In the genomic region with DNA sequence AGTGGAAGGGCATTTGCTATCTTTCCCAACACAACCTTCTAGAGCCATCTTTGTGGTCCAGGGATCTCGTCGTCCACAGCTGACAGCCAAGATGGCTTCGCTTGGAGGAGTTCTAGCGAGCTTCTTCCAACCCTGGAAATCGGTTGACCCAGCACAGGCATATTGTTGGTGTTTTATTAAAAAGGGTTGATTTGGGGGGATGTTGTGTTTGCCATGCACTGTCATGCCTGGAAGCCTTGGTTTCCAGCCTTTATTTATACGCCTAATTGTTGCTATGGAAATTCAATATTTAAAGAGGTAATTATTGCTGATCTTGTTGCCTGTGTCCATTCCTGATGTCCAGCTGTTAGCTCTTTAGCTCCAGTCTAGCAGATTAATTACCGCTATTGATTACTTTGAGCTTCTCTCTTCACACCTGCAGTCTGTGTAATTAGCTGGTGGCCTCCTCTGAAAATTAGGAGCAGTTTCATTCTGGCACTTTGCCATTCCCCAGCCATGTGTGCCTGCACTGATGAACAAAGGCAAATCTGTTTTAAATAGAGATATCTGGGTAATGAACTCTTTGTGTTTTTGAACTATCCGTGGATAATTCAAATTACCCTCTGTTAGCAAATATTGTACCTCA, we compare ENCODE assay signal across 12 mouse cellular contexts.
A peak's percentile ranks its signal among the peaks of the same experiment; 100 is the strongest.
DNase-seq lines count a peak whose midpoint lies in the region; ATAC-seq lines count a peak whose summit lies in the region.
"Had no signal": no experiment of that assay in that cellular context is flagged by ENCODE, and none has a peak within 500 bp of the region (broad histone marks: within the 10 kb centered on the region; RNA-seq: fewer than 3 reads in every experiment).

No protein-coding gene starts in this region.

- 64% methylated on average over 8 of the region's 8 CpGs for WGBS in forebrain, embryonic 10.5 days
- 74% methylated on average over 8 of the region's 8 CpGs for WGBS in hindbrain, embryonic 12.5 days

- no peak overlapping the region for H3K4me3 ChIP-seq in forebrain, embryonic 10.5 days
- H3K4me3 ChIP-seq in hindbrain, embryonic 12.5 days = no peak overlapping the region
- H3K4me3 ChIP-seq: heart, embryonic 12.5 days; left cerebral cortex, adult 2 months had no signal

- H3K4me1 ChIP-seq in forebrain, embryonic 10.5 days = peaks cover 19% of the 10 kb centered on the region
- H3K4me1 ChIP-seq in hindbrain, embryonic 12.5 days = no peaks in the 10 kb centered on the region
- H3K4me1 ChIP-seq: heart, embryonic 12.5 days had no signal

- H3K4me2 ChIP-seq in hindbrain, embryonic 12.5 days (replicated peaks) = no peak overlapping the region
- H3K4me2 ChIP-seq: heart, embryonic 12.5 days had no signal

- ATAC-seq in hindbrain, embryonic 12.5 days (ENCODE audit: low FRiP score) = peak; percentile 38; the same call in 1 of the 2 replicates
- ATAC-seq: lung, postnatal 0 days had no signal

- H3K9me3 ChIP-seq in forebrain, embryonic 10.5 days = peaks cover 5% of the 10 kb centered on the region; the same call in 1 of the 2 replicates
- H3K9me3 ChIP-seq in hindbrain, embryonic 12.5 days (replicated peaks) = no peaks in the 10 kb centered on the region

- peaks cover 89% of the 10 kb centered on the region for H3K27me3 ChIP-seq in forebrain, embryonic 10.5 days (ENCODE audit: poor library complexity, severe bottlenecking)
- no peaks in the 10 kb centered on the region for H3K27me3 ChIP-seq in hindbrain, embryonic 12.5 days
- H3K27me3 ChIP-seq: heart, embryonic 12.5 days had no signal

- H3K36me3 ChIP-seq in forebrain, embryonic 10.5 days (replicated peaks) = no peaks in the 10 kb centered on the region
- H3K36me3 ChIP-seq in hindbrain, embryonic 12.5 days = no peaks in the 10 kb centered on the region
- H3K36me3 ChIP-seq: heart, embryonic 12.5 days had no signal

- no peak overlapping the region for H3K9ac ChIP-seq in hindbrain, embryonic 12.5 days
- H3K9ac ChIP-seq: heart, embryonic 12.5 days had no signal

- intact Hi-C loops in left cerebral cortex, postnatal 4 days (cut with DNase I) = no loop called here

- no peak overlapping the region for H3K27ac ChIP-seq in forebrain, embryonic 10.5 days
- H3K27ac ChIP-seq in hindbrain, embryonic 12.5 days = no peak overlapping the region
- H3K27ac ChIP-seq: left cerebral cortex, adult 2 months had no signal

- peak; percentile 55 for DNase-seq in left cerebral cortex, postnatal 4 days
- no peak for DNase-seq in left cerebral cortex, adult 11 months (ENCODE audit: low spot score)
- peak; percentile 25 for DNase-seq in forebrain, embryonic 10.5 days (ENCODE audit: extremely low spot score, low spot score)
- peak; percentile 42 for DNase-seq in layer of hippocampus, adult 9-11 months
- DNase-seq in urinary bladder, postnatal 4 days (ENCODE audit: low spot score in 2 of 2) = no peak
- no peak for DNase-seq in testis, postnatal 14 days (ENCODE audit: low spot score)
- DNase-seq in spleen, postnatal 4 days (ENCODE audit: low spot score in 2 of 2) = no peak
- DNase-seq: gastrocnemius, postnatal 36 days had no signal

Comparison
In these comparisons a context has a peak if more than half of its experiments do, and no peak if none do; other contexts are left out.
1. DNase-seq: peak in left cerebral cortex, postnatal 4 days (single experiment), forebrain, embryonic 10.5 days (single experiment) and layer of hippocampus, adult 9-11 months (single experiment); none in left cerebral cortex, adult 11 months (single experiment), urinary bladder, postnatal 4 days (0 of 2), testis, postnatal 14 days (single experiment) and spleen, postnatal 4 days (0 of 2).